Mouse (Mus musculus): Measurements from ENCODE around the gene Ehd2. TPM values are rescaled to one million over a fixed set of nuclear protein-coding genes. Genes with fewer than 3 reads are reported as not detected.

The Ehd2 gene
- polyA plus RNA-seq, 1 experiment from 2014 or later: 5.6 TPM

GRCm38 (mm10) chr7:15954436-15954835, 12.9 kb downstream of the Ehd2 start:
- H3K27ac ChIP-seq (ENCODE audit: low read depth, low read length): no peak overlapping the region
- peaks cover 3% of the 10 kb centered on the region; the same call in 1 of the 2 replicates for H3K4me1 ChIP-seq (ENCODE audit: control insufficient read depth, insufficient read depth, low read depth, low read length)
- no peaks in the 10 kb centered on the region; the same call in 1 of the 2 replicates for H3K27me3 ChIP-seq (replicated peaks; ENCODE audit: control insufficient read depth, insufficient read depth, low read length)
- no peak overlapping the region for H3K9ac ChIP-seq (ENCODE audit: low read depth, low read length)
- no peaks in the 10 kb centered on the region for H3K36me3 ChIP-seq (ENCODE audit: control insufficient read depth, insufficient read depth, low read length)
- 93% methylated on average over 7 of the region's 7 CpGs for WGBS
- H3K9me3 ChIP-seq (ENCODE audit: control insufficient read depth, low read length): no peaks in the 10 kb centered on the region; the same call in 1 of the 2 replicates
- ATAC-seq: no peak
- no peak overlapping the region for H3K4me2 ChIP-seq (ENCODE audit: low read length)
- no peak overlapping the region for H3K4me3 ChIP-seq (ENCODE audit: low read length)

DNA sequence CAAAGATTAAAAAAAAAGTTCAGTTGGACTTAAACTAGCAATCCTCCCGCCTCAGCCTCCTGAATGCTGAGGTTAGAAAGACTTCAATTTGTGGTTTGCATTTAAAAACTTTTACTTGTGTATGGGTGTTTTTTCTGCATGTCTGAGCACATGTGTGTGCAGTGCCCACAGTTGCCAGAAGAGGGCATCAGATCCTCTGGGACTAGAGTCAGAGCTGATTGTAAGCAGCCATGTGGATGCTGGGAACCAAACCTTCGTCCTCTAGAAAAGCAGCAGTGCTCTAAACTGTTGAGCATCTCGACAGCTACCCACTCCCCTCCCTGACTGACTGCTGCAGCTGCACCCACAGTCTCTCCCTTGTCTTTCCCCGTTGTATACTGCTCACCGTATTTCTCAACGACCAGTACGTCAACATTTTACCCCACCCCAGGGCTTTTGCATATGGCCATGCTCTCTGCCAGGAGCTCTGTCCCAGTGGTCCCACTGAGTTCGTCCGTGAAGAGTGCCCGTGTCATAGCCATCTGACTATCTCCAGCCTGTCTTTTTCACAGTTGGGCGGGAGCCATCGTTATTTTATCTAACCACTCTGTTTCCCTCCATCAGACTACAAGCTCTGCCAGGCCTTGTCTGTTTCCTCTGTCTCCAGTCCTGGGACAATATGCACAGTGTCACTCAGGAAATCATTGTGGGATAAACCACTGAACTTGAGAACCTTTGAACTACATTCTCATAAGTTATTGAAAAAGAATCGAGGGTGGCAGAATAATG, 13.9 kb downstream of the Ehd2 start:
- H3K27ac ChIP-seq (ENCODE audit: low read depth, low read length): no peak overlapping the region
- WGBS: 93% methylated on average over 13 of the region's 13 CpGs
- H3K9me3 ChIP-seq (ENCODE audit: control insufficient read depth, low read length): no peaks in the 10 kb centered on the region; the same call in 1 of the 2 replicates

DNA sequence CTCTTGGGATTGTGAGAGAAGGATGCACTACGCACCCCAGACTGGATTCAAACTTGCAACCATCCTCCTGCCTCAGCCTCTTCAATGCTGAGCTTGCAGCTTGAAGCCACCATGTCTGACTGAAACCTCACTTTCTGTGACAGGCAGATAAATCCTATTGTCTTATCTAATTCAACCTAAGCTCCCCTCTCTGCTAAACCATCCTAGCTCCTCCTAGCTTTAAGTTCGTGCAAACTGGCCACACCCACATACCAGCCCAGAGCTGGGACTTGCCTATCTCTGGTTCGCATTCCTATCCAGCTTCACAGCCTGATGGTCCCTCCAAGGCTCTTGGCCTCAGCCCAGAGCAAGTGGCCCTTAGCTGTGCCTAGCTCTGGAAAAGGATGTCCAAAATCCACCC, 15.0 kb downstream of the Ehd2 start:
- Histone ChIP-seq H3K27me3 (replicated peaks; ENCODE audit: control insufficient read depth, insufficient read depth, low read length) (no peaks in the 10 kb centered on the region; the same call in 1 of the 2 replicates), H3K9ac (ENCODE audit: low read depth, low read length) (no peak overlapping the region), H3K9me3 (ENCODE audit: control insufficient read depth, low read length) (no peaks in the 10 kb centered on the region; the same call in 1 of the 2 replicates), H3K4me3 (ENCODE audit: low read length) (no peak overlapping the region), H3K4me2 (ENCODE audit: low read length) (no peak overlapping the region), H3K36me3 (ENCODE audit: control insufficient read depth, insufficient read depth, low read length) (no peaks in the 10 kb centered on the region), H3K4me1 (ENCODE audit: control insufficient read depth, insufficient read depth, low read depth, low read length) (peaks cover 8% of the 10 kb centered on the region; the same call in 1 of the 2 replicates), H3K27ac (ENCODE audit: low read depth, low read length) (no peak overlapping the region)
- 77% methylated on average over 3 of the region's 3 CpGs for WGBS
- ATAC-seq: no peak

More for the DNA sequence above, 13.9 kb downstream of the Ehd2 start:
- H3K4me1 ChIP-seq (ENCODE audit: control insufficient read depth, insufficient read depth, low read depth, low read length): peaks cover 5% of the 10 kb centered on the region; the same call in 1 of the 2 replicates
- H3K36me3 ChIP-seq (ENCODE audit: control insufficient read depth, insufficient read depth, low read length): no peaks in the 10 kb centered on the region
- H3K27me3 ChIP-seq (replicated peaks; ENCODE audit: control insufficient read depth, insufficient read depth, low read length): no peaks in the 10 kb centered on the region; the same call in 1 of the 2 replicates
- no peak overlapping the region for H3K4me2 ChIP-seq (ENCODE audit: low read length)
- no peak for ATAC-seq
- no peak overlapping the region for H3K9ac ChIP-seq (ENCODE audit: low read depth, low read length)
- no peak overlapping the region for H3K4me3 ChIP-seq (ENCODE audit: low read length)

GRCm38 (mm10) chr7:15950008-15950407, 17.4 kb downstream of the Ehd2 start:
- no peak overlapping the region for H3K9ac ChIP-seq (ENCODE audit: low read depth, low read length)
- H3K4me3 ChIP-seq (ENCODE audit: low read length): no peak overlapping the region
- ATAC-seq: no peak
- H3K27ac ChIP-seq (ENCODE audit: low read depth, low read length): no peak overlapping the region
- no peaks in the 10 kb centered on the region for H3K36me3 ChIP-seq (ENCODE audit: control insufficient read depth, insufficient read depth, low read length)
- H3K4me1 ChIP-seq (ENCODE audit: control insufficient read depth, insufficient read depth, low read depth, low read length): peaks cover 7% of the 10 kb centered on the region
- H3K27me3 ChIP-seq (replicated peaks; ENCODE audit: control insufficient read depth, insufficient read depth, low read length): no peaks in the 10 kb centered on the region; the same call in 1 of the 2 replicates
- H3K4me2 ChIP-seq (ENCODE audit: low read length): no peak overlapping the region
- WGBS: 83% methylated on average over 15 of the region's 15 CpGs
- no peaks in the 10 kb centered on the region; the same call in 1 of the 2 replicates for H3K9me3 ChIP-seq (ENCODE audit: control insufficient read depth, low read length)

- no peak for ATAC-seq
- 0 out of 2 replicates have a peak, but pooled peaks cover under 1% of the 10 kb centered on the region for H3K36me3 ChIP-seq (ENCODE audit: control insufficient read depth, insufficient read depth, low read length)
- H3K4me2 ChIP-seq (ENCODE audit: low read length): no peak overlapping the region
- H3K4me1 ChIP-seq (ENCODE audit: control insufficient read depth, insufficient read depth, low read depth, low read length): peaks cover 14% of the 10 kb centered on the region
- no peak overlapping the region for H3K27ac ChIP-seq (ENCODE audit: low read depth, low read length)
- H3K4me3 ChIP-seq (ENCODE audit: low read length): no peak overlapping the region
- H3K27me3 ChIP-seq (replicated peaks; ENCODE audit: control insufficient read depth, insufficient read depth, low read length): no peaks in the 10 kb centered on the region
- no peaks in the 10 kb centered on the region; the same call in 1 of the 2 replicates for H3K9me3 ChIP-seq (ENCODE audit: control insufficient read depth, low read length)
- H3K9ac ChIP-seq (ENCODE audit: low read depth, low read length): no peak overlapping the region
- 90% methylated on average over 7 of the region's 7 CpGs for WGBS
These were observed 18.1 kb downstream of the Ehd2 start for GRCm38 (mm10) chr7:15949216-15949790.

DNA sequence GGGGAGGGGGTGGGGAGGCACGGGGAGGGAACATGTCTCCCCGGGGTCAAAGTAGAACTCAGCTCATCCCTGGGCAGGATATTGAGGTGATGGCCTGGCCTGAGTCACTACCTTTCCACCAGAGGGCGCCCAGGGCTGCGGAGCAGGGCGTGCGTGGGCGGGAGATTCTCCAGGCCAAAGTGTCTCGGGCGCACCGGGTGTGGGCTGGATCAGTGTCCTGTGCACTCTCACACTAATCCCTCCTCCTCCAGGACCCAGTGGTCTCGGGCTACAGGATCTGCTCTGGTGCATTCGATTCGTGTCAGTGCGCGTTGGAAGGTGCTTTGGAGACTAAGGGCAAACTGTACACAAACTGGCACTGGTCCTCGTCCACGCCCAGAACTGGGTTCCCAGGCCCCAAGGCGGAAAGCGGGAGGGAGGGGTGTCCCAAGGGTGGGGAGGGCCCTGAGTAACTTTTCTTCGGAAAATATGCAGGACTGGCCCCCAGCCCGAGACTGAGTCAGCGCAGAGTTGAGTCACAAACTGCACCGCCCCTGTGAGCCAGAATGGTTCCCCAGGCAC, 18.9 kb downstream of the Ehd2 start:
- Histone ChIP-seq H3K4me3 (ENCODE audit: low read length) (peak overlapping the region; percentile 9; the same call in 1 of the 2 replicates), H3K27ac (ENCODE audit: low read depth, low read length) (no peak overlapping the region), H3K4me2 (ENCODE audit: low read length) (peak overlapping the region; percentile 53), H3K4me1 (ENCODE audit: control insufficient read depth, insufficient read depth, low read depth, low read length) (peaks cover 17% of the 10 kb centered on the region), H3K9me3 (ENCODE audit: control insufficient read depth, low read length) (no peaks in the 10 kb centered on the region; the same call in 1 of the 2 replicates), H3K36me3 (ENCODE audit: control insufficient read depth, insufficient read depth, low read length) (0 out of 2 replicates have a peak, but pooled peaks cover 2% of the 10 kb centered on the region), H3K9ac (ENCODE audit: low read depth, low read length) (peak overlapping the region; percentile 57), H3K27me3 (replicated peaks; ENCODE audit: control insufficient read depth, insufficient read depth, low read length) (no peaks in the 10 kb centered on the region)
- WGBS: 4% methylated on average over 23 of the region's 23 CpGs
- ATAC-seq: no peak

DNA sequence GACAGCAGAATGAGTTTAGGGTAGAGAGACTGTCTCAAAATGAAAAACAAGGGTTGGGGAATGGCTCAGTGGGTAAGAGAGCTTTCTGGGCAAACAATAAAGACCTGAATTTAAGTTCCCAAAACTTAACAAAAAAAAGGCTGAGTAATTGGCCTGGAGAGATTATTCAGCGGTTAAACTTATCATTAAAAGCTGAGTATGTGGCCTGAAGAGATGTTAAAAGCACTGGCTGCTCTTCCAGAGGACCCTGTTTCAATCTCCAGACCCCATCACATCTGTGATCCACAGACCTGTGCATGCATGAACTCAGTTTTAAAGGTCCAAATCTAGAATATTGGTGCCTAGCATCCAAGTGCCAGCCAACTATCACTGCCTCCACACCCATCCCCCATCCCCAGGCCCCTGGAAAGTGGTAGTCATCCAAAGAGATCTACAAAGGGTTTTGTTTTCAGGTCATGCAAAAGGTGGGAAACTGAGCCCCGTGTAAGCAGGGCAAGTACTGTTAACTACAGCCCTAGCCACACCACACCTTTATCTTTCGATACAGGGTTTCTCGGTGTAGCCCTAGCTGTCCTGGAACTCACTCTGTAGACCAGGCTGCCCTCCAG, 19.6 kb downstream of the Ehd2 start:
- Histone ChIP-seq H3K9ac (ENCODE audit: low read depth, low read length) (no peak overlapping the region; the same call in 1 of the 2 replicates), H3K9me3 (ENCODE audit: control insufficient read depth, low read length) (no peaks in the 10 kb centered on the region), H3K27ac (ENCODE audit: low read depth, low read length) (no peak overlapping the region), H3K36me3 (ENCODE audit: control insufficient read depth, insufficient read depth, low read length) (peaks cover 3% of the 10 kb centered on the region), H3K27me3 (replicated peaks; ENCODE audit: control insufficient read depth, insufficient read depth, low read length) (no peaks in the 10 kb centered on the region), H3K4me2 (ENCODE audit: low read length) (peak overlapping the region; percentile 53; the same call in 1 of the 2 replicates), H3K4me1 (ENCODE audit: control insufficient read depth, insufficient read depth, low read depth, low read length) (peaks cover 17% of the 10 kb centered on the region), H3K4me3 (ENCODE audit: low read length) (no peak overlapping the region)
- WGBS: 51% methylated on average over 4 of the region's 4 CpGs
- ATAC-seq: no peak

DNA sequence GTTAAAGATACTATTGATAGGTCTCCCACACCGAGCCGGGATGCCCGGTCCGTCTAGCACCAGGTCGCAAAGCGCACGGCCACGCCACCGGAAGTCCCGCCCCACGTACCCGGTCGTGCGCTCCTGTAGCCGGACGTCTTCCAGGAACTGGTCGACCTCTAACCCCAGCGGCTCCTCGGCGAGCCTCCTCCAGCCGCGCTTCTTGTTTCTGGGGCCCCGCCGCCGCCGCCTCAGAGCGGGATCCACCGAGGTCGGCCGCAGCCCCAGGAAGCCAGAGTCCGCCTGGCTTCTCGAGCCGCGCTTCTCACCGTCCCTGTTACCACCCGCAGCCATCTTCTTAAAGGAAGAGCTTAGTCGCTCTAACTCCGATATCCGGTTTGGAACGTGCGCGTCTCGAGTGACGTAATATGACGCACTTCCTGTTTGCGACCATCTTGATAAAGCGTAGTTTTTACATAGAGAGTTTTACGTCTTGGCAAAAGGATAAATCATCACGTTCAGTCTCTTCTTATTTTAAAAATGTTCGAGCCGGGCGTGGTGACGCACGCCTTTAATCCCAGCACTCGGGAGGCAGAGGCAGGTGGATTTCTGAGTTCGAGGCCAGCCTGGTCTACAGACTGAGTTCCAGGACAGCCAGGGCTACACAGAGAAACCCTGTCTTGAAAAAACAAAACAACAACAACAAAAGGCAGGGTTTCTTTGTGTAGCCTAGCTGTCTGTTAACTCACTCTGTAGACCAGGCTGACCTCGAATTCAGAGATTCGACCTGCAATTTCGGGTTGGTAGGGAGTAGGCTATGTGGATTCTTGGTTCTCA, 21.4 kb downstream of the Ehd2 start, which contains the start of gene Nop53:
Gene Nop53, minus strand, starts transcription at position 354 of the 816 bp plus-strand sequence.
- Histone ChIP-seq H3K9me3 (ENCODE audit: control insufficient read depth, low read length) (no peaks in the 10 kb centered on the region), H3K27me3 (replicated peaks; ENCODE audit: control insufficient read depth, insufficient read depth, low read length) (no peaks in the 10 kb centered on the region), H3K27ac (ENCODE audit: low read depth, low read length) (peak within 1 kb of the TSS; percentile 97), H3K9ac (ENCODE audit: low read depth, low read length) (peak within 1 kb of the TSS; percentile 82), H3K4me2 (ENCODE audit: low read length) (peak within 1 kb of the TSS; percentile 95), H3K36me3 (ENCODE audit: control insufficient read depth, insufficient read depth, low read length) (peaks cover 20% of the 10 kb centered on the region), H3K4me3 (ENCODE audit: low read length) (peak within 1 kb of the TSS; percentile 75), H3K4me1 (ENCODE audit: control insufficient read depth, insufficient read depth, low read depth, low read length) (peaks cover 17% of the 10 kb centered on the region)
- ATAC-seq: peak; percentile 95
- WGBS: 2% methylated on average over 59 of the region's 59 CpGs

All from hindbrain, embryonic 16.5 days (tissue).